Mouse (Mus musculus): ENCODE measurements around the gene 1110051M20Rik.

1110051M20Rik gene

DNA sequence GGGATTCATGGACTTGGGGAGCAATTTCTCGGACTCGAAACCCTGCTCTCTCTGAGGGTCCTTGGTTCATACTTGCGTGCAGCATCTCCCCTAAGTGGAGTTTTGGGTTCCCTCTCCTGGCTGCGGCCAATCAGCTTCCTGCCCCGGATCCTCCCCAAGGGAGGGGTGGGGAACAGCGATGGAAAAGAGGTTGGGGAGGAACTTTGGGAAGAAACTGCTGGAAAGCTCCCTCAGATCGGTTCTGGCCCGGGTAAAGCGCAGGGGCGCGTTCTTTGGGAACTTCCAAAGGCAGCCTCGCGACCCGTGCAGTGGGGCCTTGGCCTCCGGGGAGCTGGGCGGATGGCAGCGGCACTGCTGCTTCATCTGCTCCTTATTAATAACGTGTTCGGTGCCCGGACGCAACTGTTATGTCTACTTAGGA, 13.8 kb upstream of the 1110051M20Rik start:
- DNase-seq (ENCODE audit: extremely low spot score, low read depth, low spot score): no peak

DNA sequence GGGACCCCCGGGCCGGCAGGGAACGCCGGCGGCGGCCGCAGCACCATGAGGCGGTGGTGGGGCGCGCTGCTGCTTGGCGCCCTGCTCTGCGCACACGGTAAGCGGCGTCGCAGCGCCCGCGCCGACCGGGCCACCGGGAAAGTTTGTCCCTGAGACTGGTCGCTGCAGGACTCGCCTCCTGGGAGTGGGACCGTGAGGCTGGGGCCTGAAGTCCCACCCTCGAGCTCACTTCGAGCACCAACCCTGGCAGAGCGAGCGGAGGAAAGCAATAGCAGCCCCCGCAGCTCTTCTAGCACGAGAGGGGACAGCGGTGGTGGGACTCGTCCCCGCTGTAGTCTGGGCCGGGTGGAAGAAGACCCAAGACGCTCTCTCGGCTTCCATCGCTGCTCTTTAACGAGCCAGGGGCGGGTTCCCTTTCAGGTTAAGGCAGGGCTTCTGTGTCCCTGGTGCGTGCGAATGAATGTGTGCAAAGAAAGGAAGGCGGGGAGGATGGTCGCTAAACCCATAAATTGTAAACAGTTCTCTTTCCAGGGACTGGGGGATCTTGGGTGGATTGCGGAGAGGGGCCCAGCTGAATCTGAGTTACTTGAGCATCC, 13.2 kb upstream of the 1110051M20Rik start:
- DNase-seq (ENCODE audit: extremely low spot score, low read depth, low spot score): no peak

DNA sequence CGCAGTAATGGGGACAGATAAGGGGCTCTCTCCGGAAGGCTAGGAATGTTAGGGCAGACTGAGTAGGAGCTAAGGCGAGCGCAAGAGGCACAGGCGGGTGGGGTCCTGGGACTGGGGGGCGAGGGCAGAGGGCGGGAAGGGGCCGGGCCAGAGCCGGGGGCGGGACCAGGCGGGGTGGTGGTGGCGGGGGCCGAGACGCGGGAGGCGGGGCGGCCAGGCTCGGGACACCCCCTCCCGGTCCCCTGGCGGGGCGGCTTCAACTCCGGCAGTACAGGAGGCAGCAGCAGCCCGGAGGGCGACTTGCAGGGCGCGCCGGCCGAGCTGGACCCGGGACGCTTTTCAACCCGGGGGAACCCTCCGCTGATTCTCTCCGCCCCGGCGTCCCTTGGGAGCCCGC, 12.8 kb upstream of the 1110051M20Rik start, which contains the start of gene Lrp4:
Gene Lrp4, plus strand, starts transcription at position 253 of the 397 bp plus-strand sequence.
- no peak for DNase-seq (ENCODE audit: extremely low spot score, low read depth, low spot score)

DNA sequence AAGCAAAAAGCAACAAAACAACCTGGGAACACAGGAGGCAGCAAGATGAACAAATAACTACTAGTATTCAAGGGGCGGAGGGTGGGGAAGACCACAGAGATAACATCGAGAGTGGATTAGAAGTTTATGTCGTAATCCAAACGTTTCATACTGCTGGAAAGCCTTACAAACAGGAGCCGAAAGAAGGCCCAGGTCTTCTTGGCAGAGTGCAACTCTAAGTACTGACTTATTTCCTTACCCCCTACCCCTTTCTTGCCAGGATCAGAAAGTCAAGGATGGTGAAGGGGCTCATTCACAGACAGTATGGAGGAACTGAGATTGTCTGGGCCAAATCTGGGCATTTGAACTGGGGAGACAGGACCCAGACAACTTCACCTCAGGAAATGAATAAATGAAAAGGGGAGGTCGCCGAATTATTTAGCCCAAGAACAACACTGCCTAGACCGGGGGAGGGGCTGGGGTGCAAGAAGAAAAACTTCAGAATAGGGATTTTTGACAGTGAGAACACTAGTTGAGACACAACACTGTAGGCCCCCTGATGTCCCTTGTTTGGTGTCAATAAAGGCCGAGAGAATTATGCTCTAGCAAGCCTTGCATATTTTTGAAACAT, 12.1 kb upstream of the 1110051M20Rik start:
- no peak for DNase-seq (ENCODE audit: extremely low spot score, low read depth, low spot score)

DNA sequence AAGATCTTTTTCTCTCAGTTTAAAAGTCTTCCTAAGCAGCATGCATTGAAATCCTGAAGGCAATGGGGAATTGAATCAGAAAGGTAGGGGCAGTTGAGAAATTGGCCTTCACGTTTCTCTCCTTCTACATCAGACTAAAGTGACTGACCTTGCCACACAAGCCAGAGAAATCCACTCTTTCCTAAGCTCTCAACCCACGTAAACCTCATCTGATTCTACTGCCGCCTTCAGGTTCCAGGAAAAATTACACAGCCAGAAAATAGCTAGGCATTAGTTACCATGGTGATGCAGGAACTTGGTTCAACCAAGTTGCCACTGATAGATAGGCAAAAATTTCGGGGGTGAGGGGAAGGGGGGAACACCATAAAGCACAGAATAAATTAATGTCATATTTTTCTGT, 11.3 kb upstream of the 1110051M20Rik start:
- no peak for DNase-seq (ENCODE audit: extremely low spot score, low read depth, low spot score)

DNA sequence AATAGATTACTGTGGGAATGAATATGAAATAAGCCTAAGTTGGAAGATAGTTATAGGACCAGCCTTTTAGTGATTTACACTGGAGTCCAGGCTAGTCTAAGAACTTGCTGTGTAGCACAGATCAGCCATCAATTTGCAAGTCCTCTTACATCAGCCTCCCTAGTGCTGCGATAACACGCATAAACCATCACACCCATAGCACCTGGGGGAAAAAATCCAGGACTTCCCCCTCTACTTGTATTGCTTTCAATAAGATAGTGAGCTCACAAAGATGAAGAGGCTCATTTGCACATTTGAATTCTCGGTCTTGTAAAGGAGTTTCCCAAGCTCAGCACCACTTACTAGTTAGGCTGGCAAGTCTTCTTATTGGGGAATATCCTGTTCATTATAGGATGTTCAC, 9.9 kb upstream of the 1110051M20Rik start:
- DNase-seq (ENCODE audit: extremely low spot score, low read depth, low spot score): no peak

DNA sequence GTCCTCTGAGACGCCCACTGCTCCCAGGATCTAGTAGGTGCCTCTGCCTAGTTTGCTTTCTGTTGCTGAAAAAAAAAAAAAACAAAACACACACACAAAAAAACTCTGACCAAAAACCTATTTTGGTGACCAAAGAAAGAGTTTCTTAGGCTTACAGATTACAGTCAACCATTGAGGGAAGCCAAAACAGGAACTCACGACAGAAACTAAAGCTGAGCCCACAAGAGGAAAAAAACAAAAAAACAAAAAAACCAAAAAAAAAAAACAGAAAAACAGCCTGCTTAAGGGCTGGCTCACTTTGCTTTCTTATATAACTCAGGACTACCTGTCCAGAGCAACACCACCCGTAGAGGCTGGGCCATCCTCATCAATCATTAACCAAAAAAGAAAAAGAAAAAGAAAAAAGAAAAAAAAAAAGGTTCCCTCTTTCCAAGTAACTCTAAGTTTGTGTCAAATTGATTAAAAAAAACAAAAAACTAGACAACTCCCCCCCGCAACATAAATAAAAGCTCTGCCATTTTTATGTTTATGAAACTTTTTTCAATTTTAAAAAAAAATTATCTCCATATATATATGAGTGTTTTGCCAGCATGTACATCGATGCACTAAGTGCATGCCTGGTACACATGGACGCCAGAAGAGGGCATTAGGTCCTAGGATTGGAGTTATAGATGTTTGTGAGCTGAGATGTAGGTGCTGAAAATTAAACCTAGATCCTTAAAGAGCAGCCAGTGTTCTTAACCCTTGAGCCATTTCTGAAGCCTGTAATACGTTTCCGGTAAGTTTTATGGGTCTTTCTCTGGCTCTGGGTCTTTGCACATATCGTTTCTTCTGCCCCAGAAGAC, 8.9 kb upstream of the 1110051M20Rik start:
- DNase-seq (ENCODE audit: extremely low spot score, low read depth, low spot score): no peak

DNA sequence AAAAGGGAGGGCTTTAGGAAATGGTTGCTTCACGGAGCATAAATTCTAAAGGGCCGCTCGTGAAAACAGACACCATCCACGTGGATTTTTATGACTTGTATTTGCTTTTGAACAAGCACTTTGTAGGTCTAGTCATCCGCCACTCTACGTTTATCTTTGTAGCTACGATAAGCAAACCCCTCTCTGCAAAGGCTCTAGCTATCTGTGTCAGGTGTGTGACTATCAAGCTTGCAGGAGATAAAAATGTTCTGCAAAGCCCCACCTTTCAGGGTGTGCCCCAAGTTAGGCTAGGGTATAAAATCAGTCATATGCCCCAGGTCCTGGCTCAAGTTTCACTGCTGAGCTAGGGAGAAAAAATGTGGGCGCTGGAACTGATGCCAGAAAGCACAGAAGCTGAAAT, 8.2 kb upstream of the 1110051M20Rik start:
- DNase-seq (ENCODE audit: extremely low spot score, low read depth, low spot score): no peak

DNA sequence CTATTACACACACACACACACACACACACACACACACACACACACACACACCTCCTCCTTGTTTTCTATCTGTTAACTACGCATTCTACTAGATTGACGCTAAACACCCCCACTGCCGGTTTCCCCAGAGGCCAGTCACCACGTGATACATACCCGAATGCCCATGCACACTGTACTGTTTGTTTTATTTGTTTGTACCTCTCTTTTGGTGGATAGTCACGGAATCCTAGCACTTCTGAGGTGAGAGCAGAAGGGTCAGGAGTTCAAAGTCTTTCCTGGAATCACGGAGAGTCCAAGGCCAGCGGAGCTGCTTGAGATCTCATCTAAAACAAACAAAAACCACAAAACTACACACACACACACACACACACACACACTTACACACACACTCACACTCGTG, 5.8 kb upstream of the 1110051M20Rik start:
- DNase-seq (ENCODE audit: extremely low spot score, low read depth, low spot score): no peak

DNA sequence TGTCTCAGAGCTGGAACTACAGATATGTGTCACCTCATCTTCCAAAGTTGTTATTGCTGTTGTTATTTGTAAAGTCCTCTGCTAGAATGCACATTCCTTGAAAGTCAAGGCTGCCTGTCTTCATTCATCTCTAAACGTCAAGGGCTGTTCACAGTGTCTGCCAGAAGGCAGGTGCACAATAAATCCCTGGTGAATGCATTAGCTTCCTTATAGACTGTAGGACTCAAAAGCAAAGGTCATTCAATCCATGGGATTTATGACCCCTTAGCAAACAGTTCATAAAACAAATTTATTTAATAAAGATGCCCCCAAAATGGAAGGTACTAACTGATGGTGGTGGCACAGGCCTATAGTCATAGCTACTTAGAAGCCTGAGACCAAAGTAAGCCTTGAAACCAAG, 5.2 kb upstream of the 1110051M20Rik start:
- no peak for DNase-seq (ENCODE audit: extremely low spot score, low read depth, low spot score)

DNA sequence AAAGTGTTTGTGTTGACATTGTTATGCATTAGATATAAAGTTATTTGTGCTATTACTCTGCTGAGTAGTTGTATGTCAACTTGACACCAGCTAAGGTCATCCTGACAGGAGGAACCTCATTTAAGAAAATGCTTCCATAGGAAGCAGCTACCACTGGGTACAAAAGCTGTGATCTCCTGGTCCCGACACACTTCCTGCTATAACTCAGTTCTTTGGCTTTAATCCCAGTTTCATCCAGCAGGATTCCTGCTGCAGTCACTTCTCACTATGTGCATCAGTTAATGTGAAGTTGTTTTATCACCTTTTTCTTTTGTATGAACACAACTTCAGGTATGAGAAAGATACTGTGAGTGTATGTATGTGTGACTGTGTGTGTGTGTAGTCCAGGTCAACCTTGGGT, 2.3 kb downstream of the 1110051M20Rik start:
- DNase-seq (ENCODE audit: extremely low spot score, low read depth, low spot score): no peak

DNA sequence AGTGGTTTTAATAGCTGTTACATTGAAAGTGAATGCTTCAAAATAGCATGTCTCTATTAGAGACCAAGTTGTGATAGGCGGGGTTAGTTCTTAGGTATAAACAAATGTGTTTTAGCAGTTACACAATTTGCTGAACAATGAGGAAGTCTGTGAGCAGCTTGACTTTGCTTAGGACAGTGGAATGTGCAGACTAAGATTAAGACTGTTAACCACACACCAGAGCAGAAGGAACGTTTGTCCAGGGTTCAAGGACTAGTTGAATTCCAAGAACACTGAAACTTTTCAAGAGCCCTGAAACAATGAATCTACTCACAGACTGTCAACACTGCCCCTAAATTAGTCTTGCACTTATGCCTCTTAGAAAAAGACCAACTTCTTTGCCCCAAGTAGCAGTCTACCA, 2.8 kb downstream of the 1110051M20Rik start:
- no peak for DNase-seq (ENCODE audit: extremely low spot score, low read depth, low spot score)

DNA sequence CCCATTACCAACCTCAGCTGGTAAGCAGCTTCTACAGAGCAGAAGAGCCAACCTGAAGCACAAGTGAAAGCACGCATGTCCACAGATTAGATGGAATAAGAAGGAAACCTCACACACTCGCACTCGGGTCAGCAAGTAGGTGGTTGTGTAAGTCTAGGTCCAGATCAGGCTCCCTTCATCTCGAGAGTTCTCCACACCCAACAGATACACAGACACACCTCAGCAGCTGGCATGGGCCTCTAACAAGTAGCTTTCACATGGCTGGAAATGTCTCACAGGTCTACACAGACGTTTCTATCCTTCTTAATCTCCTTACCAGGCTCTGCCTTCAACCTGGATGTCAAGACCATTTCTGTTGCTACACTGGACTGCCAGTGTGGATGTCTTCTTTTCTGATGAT, 3.8 kb downstream of the 1110051M20Rik start:
- no peak for DNase-seq (ENCODE audit: extremely low spot score, low read depth, low spot score)

DNA sequence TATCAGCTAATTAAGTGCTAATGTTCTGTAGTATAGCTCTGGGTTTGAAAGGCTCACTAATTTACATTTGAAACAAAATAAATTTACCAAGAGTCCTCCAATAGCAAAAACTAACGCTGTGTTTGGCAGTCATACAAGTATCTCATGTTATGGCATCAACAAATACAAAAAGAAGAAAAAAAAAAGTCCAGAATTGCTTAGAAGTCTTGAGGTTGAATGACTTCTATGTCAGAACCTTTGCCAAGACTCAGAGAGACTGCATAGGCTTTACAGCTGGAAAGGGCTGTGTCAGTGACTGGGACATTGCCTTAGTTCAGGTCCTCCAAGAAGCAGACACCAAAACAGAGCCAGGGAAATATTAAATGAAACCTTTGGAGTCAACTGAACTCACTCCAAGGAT, 4.6 kb downstream of the 1110051M20Rik start:
- DNase-seq (ENCODE audit: extremely low spot score, low read depth, low spot score): no peak

DNA sequence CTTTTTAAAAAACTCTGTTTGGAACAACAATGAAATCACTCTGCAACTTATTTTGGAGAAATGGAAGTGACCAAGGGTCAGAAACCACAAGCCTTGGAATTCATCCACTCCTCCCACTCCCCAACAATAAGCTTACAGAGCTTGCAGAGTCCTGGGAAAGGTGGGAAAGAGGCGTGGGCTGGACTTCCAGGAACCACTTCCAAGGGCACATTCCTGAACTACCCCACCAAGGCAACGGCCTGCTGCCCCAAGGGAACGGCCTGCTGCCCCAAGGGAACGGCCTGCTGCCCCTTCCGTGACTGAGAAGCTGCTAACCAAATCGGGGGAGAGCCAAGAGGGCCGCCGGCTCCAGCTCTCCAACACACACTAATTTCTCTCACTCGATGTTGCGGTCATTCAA, 5.2 kb downstream of the 1110051M20Rik start:
- DNase-seq (ENCODE audit: extremely low spot score, low read depth, low spot score): no peak

DNA sequence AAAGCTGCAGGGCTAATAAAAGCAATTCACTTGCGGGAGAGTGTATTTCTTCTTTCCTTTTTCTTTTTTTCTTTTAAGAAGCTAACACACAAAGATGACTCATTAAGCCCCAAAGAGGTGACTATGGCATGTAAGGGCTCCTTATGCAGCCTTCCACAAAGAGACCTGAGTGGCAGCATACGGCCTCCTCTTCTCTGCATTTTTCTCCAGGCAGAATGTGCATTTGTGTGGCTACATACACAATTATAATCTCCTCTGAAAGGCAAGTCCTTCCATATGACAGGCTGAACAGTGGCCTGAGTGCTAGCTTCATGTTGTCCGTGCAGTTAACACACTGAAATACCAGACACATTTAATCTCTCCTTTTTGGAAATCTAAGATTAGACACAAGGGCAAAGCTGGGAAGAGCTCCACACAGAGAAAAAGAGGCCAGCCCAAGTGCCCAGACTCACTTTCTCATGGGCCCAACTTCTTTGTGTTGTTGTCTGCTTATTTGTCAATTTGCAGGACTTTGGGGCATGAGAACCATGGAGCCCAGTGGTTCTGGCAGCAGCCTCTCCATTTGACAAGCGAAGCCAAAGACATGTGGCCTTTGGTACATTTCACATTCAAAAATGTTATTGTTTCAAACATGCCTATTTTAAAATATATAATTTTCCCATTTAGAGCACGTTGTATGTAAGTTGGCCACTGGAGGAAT, 7.2 kb downstream of the 1110051M20Rik start:
- no peak for DNase-seq (ENCODE audit: extremely low spot score, low read depth, low spot score)

DNA sequence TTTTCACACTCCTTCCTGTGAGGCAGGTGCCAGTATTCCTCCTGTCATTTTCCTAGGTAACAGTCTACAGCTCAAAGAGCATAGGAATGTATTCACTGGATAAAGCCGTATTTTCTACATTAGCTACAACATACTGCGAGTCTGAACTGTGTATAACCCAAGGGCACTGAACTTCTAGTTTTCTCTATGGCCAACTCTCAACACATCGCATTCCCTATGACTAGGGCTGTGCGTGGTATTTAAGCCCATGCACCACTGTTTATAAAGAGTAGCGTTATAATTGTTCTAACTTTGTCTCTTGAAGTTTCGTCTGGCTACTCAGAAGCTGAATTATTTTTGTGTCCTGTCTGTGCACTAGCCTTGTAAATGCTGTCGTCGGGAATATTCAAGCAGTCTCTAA, 7.8 kb downstream of the 1110051M20Rik start:
- no peak for DNase-seq (ENCODE audit: extremely low spot score, low read depth, low spot score)

DNA sequence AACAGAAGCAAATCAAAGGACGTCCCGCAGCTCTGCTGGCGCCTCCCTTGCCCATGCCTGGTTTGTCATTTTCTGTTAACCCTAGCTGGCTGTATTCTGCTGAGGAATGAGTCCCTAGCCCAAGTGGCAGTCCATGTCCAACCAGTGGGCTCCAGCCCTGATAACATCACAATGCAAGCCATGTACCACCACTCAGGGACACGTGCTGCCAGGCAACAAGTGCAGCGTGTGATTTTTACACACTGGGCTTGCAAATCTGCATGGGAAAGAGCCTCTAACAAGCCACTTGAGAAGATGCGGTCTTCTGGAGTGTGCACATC, 13.9 kb downstream of the 1110051M20Rik start:
- DNase-seq (ENCODE audit: extremely low spot score, low read depth, low spot score): no peak

DNA sequence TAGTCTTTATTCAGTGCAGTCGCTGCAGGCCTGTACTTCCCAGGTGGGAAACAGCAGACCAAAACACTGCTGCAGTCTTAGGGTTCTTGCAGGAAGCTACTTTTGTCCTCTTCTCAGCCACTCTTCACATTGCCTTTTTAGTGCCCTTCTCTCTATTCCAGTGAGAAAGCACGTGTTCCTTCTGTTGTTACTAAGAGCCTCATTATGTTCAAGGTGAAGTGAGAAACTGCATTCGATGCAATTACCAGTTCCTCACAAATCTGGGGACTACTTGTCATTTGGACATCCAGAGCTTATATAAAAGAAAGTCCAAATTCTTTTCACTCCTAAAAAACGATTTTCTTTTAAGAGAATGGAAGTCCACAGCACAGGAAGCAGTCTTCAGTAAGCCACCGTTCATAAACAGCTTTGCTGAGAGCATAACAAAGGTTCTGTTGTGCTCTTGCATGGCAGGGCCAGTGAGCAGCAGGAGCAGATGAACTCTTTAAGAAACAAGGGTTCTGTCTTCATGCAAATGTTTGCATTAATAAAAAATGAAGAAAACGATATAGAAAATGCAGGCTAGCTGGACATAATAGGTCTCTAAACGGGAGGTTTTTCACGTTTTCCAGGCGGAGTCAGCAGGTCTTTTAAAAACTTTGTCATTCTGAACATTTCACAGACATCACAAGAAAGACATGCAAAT, 14.4 kb downstream of the 1110051M20Rik start:
- no peak for DNase-seq (ENCODE audit: extremely low spot score, low read depth, low spot score)

DNA sequence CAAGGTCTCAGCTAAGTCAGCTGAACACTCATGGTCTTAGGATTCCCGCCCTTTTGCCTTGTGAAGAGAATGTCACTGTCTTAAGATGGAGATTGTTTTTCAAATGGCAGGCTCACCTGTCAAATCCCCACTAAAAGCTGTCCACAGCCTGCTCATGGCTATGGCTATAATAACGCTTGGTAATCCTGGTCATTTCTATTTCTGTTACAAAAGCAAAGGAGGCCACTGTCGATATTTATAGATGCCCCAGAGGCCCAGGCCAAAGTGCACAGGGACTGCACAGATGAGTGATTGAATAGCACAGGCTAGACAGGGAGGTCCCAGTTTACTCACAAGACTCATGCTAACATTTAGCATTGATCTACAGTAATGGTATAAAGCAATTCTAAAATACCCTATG, 15.4 kb downstream of the 1110051M20Rik start:
- no peak for DNase-seq (ENCODE audit: extremely low spot score, low read depth, low spot score)

DNA sequence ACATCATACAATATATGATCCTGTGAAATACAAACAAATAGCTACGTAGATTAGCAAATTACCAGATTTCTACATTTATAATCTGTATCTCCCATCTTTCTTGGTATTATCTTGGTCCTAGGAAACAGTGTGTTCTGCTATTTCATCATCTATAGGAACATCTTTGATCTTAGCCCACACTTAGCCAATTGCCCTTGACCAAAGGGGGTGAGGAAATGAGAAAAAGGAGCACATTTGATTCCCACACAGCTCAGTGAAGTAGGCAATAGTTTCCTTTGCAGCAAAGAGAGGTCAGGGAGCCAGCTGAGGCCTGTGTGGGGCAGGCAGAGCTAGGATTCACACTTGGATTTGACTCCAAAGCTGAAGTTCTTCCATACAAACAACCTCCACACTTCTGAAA, 18.2 kb downstream of the 1110051M20Rik start:
- DNase-seq (ENCODE audit: extremely low spot score, low read depth, low spot score): no peak
